Mouse (Mus musculus) neural tube, embryonic 15.5 days (tissue): ENCODE data around the gene Psmd7. TPM values are rescaled to one million over a fixed set of nuclear protein-coding genes. Genes with fewer than 3 reads are reported as not detected.
A peak's percentile ranks its signal among the peaks of the same experiment; 100 is the strongest.
"Not testable (repeated sequence)": the region's sequence is repeated elsewhere in the genome, so short reads cannot be mapped to it uniquely, and the experiment has no call there.

Experiments
- ATAC-seq: fragments of 200-750 bp; cut with Nextera tagmentation; 2 replicates; pipeline ENCODE4 v1.8.0; 2017; ENCODE audit warnings: mild to moderate bottlenecking, moderate TSS enrichment, moderate library complexity; ENCODE audit not compliant: low FRiP score
- H3K27ac ChIP-seq: fragments of 300-500 bp; sonication (generic); replicated peaks from 2 replicates; pipeline ENCODE4 v1.5.1; 2015; ENCODE audit warnings: mild to moderate bottlenecking, inconsistent platforms
- H3K27me3 ChIP-seq: fragments of 300-500 bp; sonication (generic); replicated peaks from 2 replicates; pipeline ENCODE4 v1.6.1; 2015; ENCODE audit warnings: inconsistent platforms
- H3K36me3 ChIP-seq: fragments of 300-500 bp; sonication (generic); 2 replicates; pipeline ENCODE4 v1.6.1; 2015; ENCODE audit warnings: inconsistent platforms
- H3K4me1 ChIP-seq: fragments of 300-500 bp; sonication (generic); 2 replicates; pipeline ENCODE4 v1.6.1; 2015; ENCODE audit warnings: inconsistent platforms
- H3K4me2 ChIP-seq: fragments of 300-500 bp; sonication (generic); 2 replicates; pipeline ENCODE4 v1.6.1; 2015; ENCODE audit warnings: inconsistent platforms, mild to moderate bottlenecking, moderate library complexity
- H3K4me3 ChIP-seq: fragments of 300-500 bp; sonication (generic); replicated peaks from 2 replicates; pipeline ENCODE4 v1.5.1; 2015; ENCODE audit warnings: mild to moderate bottlenecking, inconsistent platforms
- H3K9ac ChIP-seq: fragments of 300-500 bp; sonication (generic); replicated peaks from 2 replicates; pipeline ENCODE4 v1.6.1; 2015; ENCODE audit warnings: mild to moderate bottlenecking, inconsistent platforms
- H3K9me3 ChIP-seq: fragments of 300-500 bp; sonication (generic); replicated peaks from 2 replicates; pipeline ENCODE4 v1.6.1; 2016; ENCODE audit warnings: inconsistent platforms
- WGBS: fragments of 180-500 bp; shearing (Covaris S2); methylation state at CpG from one replicate; pipeline ENCODE4 v1.1.7; 2015; ENCODE audit warnings: mixed read lengths; 5-methylcytosine and 5-hydroxymethylcytosine counted together
- polyA plus RNA-seq: library from polyadenylated mRNA; unstranded; fragments of >200 nt; fragmentation: Nextera tagmentation; extraction: Ambion mirVana; gene quantifications from 2 replicates; pipeline ENCODE4 v1.2.1, GENCODE M21; 2015

Psmd7 gene
- 242 and 256 TPM in 2 replicates for polyA plus RNA-seq

- peak; percentile 95 for ATAC-seq
- Histone ChIP-seq H3K9me3 (no peaks in the 10 kb centered on the region), H3K9ac (peak within 1 kb of the TSS; percentile 93), H3K4me1 (peaks cover 20% of the 10 kb centered on the region), H3K27ac (peak within 1 kb of the TSS; percentile 86), H3K4me2 (peak within 1 kb of the TSS; percentile 83), H3K27me3 (no peaks in the 10 kb centered on the region), H3K36me3 (peaks cover 28% of the 10 kb centered on the region), H3K4me3 (peak within 1 kb of the TSS; percentile 92)
- 2% methylated on average over 65 of the region's 65 CpGs for WGBS
Measured at GRCm38 (mm10) chr8:107587995-107588780, at the start of gene Psmd7. Psmd7 (minus strand) TSS chr8:107588464.

GRCm38 (mm10) chr8:107633734-107634133 is 45.5 kb upstream of the Psmd7 start:
- 100% methylated on average over 2 of the region's 2 CpGs for WGBS
- no peak overlapping the region for H3K4me2 ChIP-seq
- no peaks in the 10 kb centered on the region for H3K4me1 ChIP-seq
- ATAC-seq, result no peak
- no peaks in the 10 kb centered on the region for H3K9me3 ChIP-seq
- no peaks in the 10 kb centered on the region for H3K27me3 ChIP-seq
- H3K9ac ChIP-seq, result no peak overlapping the region
- no peaks in the 10 kb centered on the region for H3K36me3 ChIP-seq
- H3K4me3 ChIP-seq, result no peak overlapping the region
- H3K27ac ChIP-seq, result no peak overlapping the region

- 49% methylated on average over 11 of the region's 11 CpGs for WGBS
- H3K9me3 ChIP-seq, result no peaks in the 10 kb centered on the region
- H3K4me1 ChIP-seq, result 0 out of 2 replicates have a peak, but pooled peaks cover 2% of the 10 kb centered on the region
- no peak for ATAC-seq
- H3K9ac ChIP-seq, result no peak overlapping the region
- no peak overlapping the region for H3K4me3 ChIP-seq
- H3K27ac ChIP-seq, result no peak overlapping the region
- H3K36me3 ChIP-seq, result no peaks in the 10 kb centered on the region
- no peaks in the 10 kb centered on the region for H3K27me3 ChIP-seq
- H3K4me2 ChIP-seq, result no peak overlapping the region
Measured at GRCm38 (mm10) chr8:107629701-107630100, 41.4 kb upstream of the Psmd7 start.

DNA sequence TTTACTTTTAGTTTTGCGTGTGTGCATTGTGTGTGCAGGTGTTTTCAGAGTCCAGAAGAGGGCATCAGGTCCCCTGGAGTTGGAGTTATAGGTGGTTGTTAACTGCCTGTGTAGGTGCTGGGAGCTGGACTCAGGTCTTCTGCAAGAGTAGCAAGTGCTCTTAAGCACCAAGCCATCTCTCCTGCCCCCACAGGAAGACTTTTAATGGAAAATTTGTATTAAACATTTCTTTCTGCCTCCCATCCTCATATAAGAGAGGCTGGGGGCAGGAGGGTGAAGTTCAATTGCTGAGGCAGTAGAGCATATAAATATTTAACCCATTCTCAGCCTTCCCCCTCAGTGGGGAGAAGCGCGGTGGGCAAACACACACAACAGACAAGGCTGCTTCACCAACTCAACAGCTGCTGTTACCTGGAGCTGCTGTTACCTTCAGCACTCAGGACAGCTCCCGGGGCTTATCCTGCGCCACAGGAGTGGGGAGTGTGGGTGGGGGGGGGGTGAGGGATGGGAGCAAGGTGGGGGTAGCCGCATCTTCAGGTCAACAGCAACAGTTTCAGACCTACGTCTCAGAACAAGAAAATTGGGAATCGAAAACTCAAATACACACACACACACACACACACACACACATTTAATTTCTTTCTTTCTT is 40.4 kb upstream of the Psmd7 start:
- Histone ChIP-seq H3K9me3 (no peaks in the 10 kb centered on the region), H3K27me3 (no peaks in the 10 kb centered on the region), H3K27ac (no peak overlapping the region), H3K4me3 (no peak overlapping the region), H3K9ac (no peak overlapping the region), H3K4me1 (0 out of 2 replicates have a peak, but pooled peaks cover 2% of the 10 kb centered on the region), H3K4me2 (no peak overlapping the region), H3K36me3 (no peaks in the 10 kb centered on the region)
- WGBS, result 71% methylated on average over 8 of the region's 8 CpGs
- no peak for ATAC-seq

DNA sequence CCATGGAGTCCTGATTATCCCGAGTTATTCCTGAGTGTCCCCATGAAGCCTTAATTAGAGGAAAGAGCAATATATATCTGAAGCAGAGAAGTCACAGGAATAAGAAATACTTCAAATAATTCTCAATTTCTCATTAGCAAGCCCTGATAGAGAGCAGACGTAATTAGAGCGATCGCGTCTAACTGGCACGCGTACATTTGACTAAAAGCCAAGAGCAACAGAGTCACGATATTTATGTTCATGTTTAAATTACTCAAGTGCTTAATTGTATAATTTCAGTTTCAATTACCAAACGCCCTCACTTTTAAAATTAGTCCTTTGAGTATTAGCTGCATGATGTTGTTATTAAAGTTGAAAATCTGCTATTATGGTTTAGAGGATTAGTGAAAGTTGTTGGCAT is 39.6 kb upstream of the Psmd7 start:
- WGBS, result 47% methylated on average over 9 of the region's 9 CpGs
- Histone ChIP-seq H3K27ac (no peak overlapping the region), H3K9ac (no peak overlapping the region), H3K36me3 (no peaks in the 10 kb centered on the region), H3K4me2 (no peak overlapping the region), H3K9me3 (no peaks in the 10 kb centered on the region), H3K4me1 (0 out of 2 replicates have a peak, but pooled peaks cover 2% of the 10 kb centered on the region), H3K27me3 (no peaks in the 10 kb centered on the region), H3K4me3 (no peak overlapping the region)
- no peak for ATAC-seq

GRCm38 (mm10) chr8:107624301-107624700 is 36.0 kb upstream of the Psmd7 start:
- H3K27me3 ChIP-seq, ATAC-seq, H3K27ac ChIP-seq, H3K4me1 ChIP-seq, H3K9me3 ChIP-seq, H3K36me3 ChIP-seq, H3K4me2 ChIP-seq, H3K9ac ChIP-seq, H3K4me3 ChIP-seq: not testable (repeated sequence)

DNA sequence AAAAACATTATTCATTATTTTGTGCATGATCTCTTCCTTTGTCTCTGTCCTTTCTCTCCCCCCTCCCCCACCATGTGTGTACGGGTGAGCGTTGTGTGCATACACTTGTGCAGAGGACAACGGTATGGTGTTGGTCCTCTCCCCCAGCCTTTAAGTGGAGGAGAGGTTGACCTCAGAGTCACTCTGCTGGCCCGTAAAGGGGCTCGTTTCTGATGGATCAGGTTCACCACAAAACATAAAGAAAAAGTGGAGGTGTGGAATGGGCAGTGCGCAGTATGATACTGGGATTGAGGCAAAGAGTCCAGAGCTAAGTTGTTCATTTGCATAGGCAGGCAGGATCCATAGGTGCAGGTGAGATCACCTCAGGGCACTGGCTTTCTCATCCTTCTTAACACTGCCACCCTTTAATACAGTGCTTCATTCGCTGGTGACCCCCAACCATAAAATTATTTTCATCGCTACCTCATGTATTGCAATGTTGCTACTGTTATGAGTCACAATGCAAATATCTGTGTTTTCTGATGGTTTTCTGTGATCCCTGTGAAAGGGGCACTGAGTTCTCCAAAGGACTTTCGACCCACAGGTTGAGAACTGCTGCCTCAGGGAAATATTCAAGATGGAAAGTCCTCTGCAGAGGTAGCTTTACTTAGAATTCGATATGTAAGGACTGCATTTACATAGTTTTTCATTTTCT is 33.8 kb upstream of the Psmd7 start:
- Histone ChIP-seq H3K9ac (no peak overlapping the region), H3K4me1 (no peaks in the 10 kb centered on the region), H3K4me2 (no peak overlapping the region), H3K9me3 (no peaks in the 10 kb centered on the region), H3K36me3 (no peaks in the 10 kb centered on the region), H3K4me3 (no peak overlapping the region), H3K27ac (no peak overlapping the region), H3K27me3 (no peaks in the 10 kb centered on the region)
- no peak for ATAC-seq
- 92% methylated on average over 10 of the region's 10 CpGs for WGBS

DNA sequence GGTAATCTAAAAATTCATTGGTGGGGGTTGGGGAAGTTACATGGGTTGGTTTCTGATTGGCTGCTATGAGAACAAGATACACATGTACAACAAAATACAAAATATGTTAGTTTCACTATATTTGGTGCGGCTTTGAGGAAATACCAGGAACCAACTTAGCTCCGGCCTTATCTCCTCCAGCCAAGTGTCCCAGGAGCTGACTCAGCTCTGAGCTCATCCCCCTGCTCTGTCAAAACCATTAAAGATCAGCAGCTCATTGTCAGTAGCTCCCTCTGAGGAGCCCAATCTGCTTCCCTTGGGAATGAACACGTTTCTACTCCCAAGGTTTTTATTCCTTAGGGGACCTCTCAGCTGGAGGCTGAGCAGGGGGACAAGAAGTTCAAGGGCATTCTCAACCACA is 32.9 kb upstream of the Psmd7 start:
- H3K4me3 ChIP-seq, result no peak overlapping the region
- no peaks in the 10 kb centered on the region for H3K9me3 ChIP-seq
- no peaks in the 10 kb centered on the region for H3K36me3 ChIP-seq
- H3K4me1 ChIP-seq, result no peaks in the 10 kb centered on the region
- H3K4me2 ChIP-seq, result no peak overlapping the region
- H3K27ac ChIP-seq, result no peak overlapping the region
- 67% methylated on average over 3 of the region's 3 CpGs for WGBS
- no peak for ATAC-seq
- H3K9ac ChIP-seq, result no peak overlapping the region
- H3K27me3 ChIP-seq, result no peaks in the 10 kb centered on the region

GRCm38 (mm10) chr8:107618499-107618898 is 30.2 kb upstream of the Psmd7 start:
- Histone ChIP-seq H3K27ac (no peak overlapping the region), H3K9ac (no peak overlapping the region), H3K4me1 (no peaks in the 10 kb centered on the region), H3K4me2 (no peak overlapping the region), H3K4me3 (no peak overlapping the region), H3K36me3 (no peaks in the 10 kb centered on the region), H3K9me3 (no peaks in the 10 kb centered on the region), H3K27me3 (no peaks in the 10 kb centered on the region)
- no peak for ATAC-seq
- 85% methylated on average over 10 of the region's 10 CpGs for WGBS

DNA sequence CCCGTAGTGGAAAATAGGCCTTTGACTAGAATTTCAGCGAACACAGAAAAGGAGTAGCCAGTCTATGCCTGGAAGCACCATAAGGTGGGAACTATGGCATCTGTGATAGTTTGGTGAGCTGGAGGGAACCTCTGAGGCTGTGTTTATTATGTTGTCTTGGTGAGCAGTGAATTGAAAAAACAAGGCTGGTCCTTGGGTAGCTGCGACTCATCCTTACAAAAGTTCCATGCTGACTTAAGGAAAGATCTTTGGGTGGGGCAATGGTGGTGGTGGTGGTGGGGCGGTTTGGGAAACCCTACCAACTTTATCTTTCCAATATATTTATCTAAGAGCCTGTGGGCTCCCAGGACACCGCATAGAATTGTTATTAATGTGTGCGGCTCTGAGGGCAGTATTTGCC is 25.1 kb upstream of the Psmd7 start:
- Histone ChIP-seq H3K4me1 (peaks cover 8% of the 10 kb centered on the region), H3K4me2 (no peak overlapping the region)
- WGBS, result 91% methylated on average over 6 of the region's 6 CpGs

GRCm38 (mm10) chr8:107610845-107611244 is 22.6 kb upstream of the Psmd7 start:
- Histone ChIP-seq H3K4me3 (no peak overlapping the region), H3K36me3 (no peaks in the 10 kb centered on the region), H3K4me1 (peaks cover 15% of the 10 kb centered on the region), H3K9me3 (no peaks in the 10 kb centered on the region), H3K4me2 (peak overlapping the region; percentile 38), H3K9ac (no peak overlapping the region), H3K27ac (no peak overlapping the region), H3K27me3 (no peaks in the 10 kb centered on the region)
- 25% methylated on average over 11 of the region's 11 CpGs for WGBS
- no peak for ATAC-seq

More for the DNA sequence above, 25.1 kb upstream of the Psmd7 start:
- no peak overlapping the region for H3K27ac ChIP-seq
- H3K36me3 ChIP-seq, result no peaks in the 10 kb centered on the region
- ATAC-seq, result no peak
- no peak overlapping the region for H3K9ac ChIP-seq
- no peak overlapping the region for H3K4me3 ChIP-seq
- H3K9me3 ChIP-seq, result no peaks in the 10 kb centered on the region
- H3K27me3 ChIP-seq, result no peaks in the 10 kb centered on the region
